Mouse (Mus musculus): ENCODE data around the gene Cpm.
A peak's percentile ranks its signal among the peaks of the same experiment; 100 is the strongest.
"Not testable (repeated sequence)": the region's sequence is repeated elsewhere in the genome, so short reads cannot be mapped to it uniquely, and the experiment has no call there.

Cpm gene

GRCm38 (mm10) chr10:117629169-117629971, at the start of gene Cpm:
Gene Cpm, plus strand, starts transcription at chr10:117629500.
- DNase-seq (ENCODE audit: low spot score), result peak; percentile 60

DNA sequence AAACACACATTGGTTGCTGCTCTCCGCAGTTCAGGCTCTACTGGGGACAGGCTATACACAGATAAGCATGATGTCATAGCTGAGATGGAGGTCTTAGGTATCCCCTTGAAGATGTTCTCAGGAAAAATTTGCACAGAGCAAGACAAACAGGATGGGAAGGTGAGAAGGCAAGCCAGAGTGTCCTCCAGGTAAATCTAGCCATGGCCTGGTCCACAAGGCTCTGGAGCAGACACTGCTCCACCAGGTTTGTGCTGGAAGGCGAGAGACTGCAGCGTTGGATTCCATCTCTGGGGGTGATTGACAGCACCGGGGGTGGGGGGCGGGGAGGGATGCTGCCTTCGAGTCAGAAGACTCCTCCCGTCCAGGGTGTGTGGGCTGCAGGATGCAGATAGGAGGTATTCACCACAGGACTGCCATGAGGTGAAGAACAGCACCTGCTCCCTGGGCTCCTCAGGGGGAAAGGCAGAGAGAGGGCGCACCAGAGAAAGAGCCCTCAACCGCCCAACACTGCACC, 49.5 kb upstream of the Cpm start:
- DNase-seq (ENCODE audit: low spot score), result no peak

DNA sequence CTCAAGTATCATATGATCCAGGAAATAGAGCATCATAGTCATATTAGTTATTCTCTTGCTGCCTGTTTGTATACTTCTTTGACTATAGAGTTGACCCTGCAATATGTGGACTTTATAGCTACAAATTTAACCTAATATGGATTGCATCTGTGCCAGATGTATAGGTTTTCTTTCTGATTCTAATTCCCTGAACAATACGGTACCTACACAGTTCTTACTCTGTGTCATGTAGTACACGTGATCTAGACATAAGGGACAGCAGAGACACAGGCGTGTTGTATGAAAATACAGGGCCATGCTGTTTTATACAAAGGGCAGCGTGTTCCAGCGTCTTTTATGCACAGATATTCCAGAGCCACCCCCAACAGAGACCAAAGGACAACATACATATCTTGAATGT, 48.9 kb upstream of the Cpm start:
- DNase-seq (ENCODE audit: low spot score), result no peak

DNA sequence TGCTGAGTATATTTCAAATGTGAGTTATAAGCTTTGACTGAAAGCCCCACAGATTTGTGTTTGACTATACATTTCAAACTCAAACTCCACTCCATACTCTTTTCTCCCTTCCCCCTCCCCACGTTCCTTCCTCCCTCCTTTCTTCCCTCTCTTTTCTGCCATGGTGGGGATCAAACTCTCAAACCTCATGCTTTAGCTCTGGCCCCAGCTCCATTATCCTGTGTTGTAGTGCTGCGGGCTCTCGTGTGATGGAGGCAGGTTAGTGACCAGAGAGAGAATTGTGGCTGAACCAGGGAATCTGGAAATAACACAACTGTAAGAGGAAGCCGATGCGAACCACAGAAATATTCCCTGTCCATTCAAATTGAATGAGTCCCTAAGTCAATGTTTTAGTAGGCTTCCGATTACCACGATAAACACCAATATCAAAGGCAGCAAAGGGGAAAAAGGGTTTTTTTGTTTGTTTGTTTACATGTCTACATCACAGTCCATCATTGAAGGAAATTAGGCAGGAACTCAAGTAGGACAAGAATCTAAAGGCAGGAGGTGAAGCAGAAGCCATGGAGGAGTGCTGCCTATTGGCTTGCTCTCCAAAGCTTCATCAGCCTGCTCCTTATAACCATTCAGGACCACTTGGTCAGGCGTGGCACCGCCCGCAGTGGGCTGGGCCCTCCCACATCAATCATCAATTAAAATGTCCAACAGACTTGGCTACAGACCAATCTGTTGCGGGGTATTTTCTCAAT, 48.1 kb upstream of the Cpm start:
- DNase-seq (ENCODE audit: low spot score), result no peak

DNA sequence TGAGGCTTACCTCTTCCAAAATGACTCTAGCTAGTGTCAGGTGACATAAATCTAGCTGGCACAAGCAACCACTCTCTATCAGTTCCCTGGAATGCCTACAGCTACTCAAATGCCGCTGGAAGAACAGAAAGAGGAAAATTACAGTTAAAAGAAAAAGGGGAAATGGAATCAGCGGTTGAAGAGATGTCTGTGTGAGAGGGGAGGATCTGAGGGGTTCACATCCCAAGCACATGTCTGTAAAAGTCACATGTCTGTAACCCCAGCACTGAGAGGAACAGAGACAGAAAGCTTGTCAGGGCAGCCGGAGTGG, 47.6 kb upstream of the Cpm start:
- no peak for DNase-seq (ENCODE audit: low spot score)

DNA sequence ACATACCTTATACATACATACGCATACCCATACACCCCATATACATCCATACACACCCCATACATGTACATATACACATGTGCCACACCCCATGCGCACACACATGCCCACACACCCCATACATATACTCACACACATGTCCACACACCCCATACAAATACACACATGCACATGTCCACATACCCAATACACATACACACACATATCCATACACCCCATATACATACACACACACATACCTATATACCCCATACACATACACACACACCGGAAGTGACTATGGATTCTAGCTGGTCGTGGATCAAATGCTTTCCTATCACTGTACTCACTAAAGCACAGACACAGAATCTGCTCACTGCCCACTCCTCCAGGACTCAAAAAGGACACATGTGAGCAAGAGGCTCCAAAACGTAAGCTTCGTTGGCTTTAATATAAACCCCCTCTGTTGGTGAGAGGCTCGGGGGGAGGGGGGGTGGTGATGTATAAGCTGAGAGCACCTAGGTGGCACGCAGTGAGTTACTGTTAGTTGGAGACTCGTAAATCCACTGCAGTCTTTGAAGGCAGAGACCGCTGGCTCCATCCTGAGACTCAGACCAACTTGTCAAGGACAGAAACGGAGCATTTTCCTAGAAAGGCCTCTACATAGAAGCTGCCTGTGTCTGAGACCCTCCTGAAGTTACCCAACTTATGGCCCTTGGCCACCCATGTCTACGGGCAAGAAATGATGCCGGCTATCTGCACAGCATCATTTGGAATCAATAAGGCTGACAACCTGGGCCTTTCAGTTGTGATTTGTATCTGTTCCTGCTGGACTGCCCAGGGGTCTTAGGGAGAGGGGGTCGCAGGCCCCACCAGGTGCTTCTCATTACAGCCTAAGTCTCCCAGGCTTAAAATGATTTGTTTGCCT, 45.9 kb upstream of the Cpm start:
- no peak for DNase-seq (ENCODE audit: low spot score)

DNA sequence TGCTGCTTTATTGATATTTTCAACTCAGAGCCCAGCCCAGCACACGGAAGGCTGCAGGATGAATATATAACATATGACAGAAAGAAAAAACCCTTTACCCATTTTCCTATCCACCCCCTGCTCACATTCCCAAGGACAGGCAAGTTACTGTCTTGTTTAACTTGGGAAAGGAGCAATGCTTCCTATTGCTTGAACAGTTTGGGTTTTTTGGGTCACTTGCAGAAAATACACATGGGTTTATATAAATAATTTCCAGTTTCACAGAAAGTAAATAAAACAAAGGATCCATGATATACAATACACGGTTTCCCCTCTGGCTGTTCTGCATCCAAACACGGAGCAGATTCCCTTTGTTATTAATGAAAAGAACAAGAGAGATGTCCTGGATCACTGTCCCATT, 45.2 kb upstream of the Cpm start:
- DNase-seq (ENCODE audit: low spot score), result no peak

DNA sequence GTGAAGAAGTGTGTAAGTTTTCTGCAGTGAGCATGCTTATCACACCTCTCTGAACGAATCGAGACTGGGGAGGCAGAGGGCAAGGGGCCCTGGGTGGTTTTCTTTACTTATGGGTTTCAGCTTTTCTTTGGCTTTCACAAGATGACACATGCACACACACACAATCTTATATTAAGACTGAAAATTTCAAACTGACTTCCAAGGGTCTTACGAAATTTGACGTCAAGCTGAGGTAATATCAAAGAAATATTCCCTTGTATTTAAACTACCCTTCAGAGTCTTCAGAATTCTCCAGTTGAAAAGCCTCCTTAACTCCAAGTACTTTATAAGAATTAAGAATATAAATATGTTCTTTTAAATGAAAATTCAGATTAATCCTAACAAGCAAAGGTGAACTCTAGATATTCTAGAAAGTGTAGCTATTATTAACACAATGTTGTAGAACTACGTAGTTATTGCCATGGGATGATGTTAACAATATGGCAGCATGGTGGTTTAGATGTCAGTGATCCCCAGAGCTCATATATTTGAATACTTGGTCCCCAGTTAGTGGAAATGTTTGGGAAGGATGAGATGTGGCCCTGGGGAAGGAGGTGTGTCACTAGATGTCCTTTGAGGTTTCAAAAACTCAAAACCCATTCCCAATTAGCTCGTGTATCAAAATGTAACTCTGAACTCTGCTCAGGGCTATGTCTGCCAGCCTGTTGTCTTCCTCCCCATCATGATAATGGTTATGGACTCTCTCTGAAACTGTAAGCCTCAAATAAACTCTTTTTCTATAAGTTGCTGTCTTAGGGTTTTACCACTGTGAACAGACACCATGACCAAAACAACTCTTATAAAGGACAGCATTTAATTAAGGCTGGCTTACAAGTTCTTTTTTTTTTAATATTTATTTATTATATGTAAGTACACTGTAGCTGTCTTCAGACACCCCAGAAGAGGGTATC, 44.5 kb upstream of the Cpm start:
- no peak for DNase-seq (ENCODE audit: low spot score)

- no peak for DNase-seq (ENCODE audit: low spot score)
Observed at GRCm38 (mm10) chr10:117585600-117586299, 43.5 kb upstream of the Cpm start.

- no peak for DNase-seq (ENCODE audit: low spot score)
Observed at GRCm38 (mm10) chr10:117586859-117587258, 42.4 kb upstream of the Cpm start.

DNA sequence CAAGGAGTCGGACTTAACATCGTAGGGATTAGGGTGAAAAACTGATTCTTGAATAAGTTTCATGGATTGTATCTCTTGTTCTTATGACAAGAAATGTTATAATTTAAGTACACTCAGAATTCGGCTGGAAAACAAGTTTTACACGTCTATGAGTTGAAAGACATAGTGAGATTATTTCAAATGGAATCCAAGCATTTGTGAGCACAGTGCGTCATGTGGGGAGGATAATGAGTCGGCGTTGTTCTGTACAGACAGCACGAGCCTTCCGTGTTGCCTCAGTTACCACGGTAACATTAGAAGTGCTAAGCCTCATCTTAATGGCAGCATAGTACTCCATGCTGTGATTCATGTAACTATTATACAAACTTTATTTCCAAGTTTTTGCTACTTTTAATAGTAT, 42.0 kb upstream of the Cpm start:
- DNase-seq (ENCODE audit: low spot score), result no peak

- not testable (repeated sequence) for DNase-seq (ENCODE audit: low spot score)
Observed at GRCm38 (mm10) chr10:117588416-117589143, 40.7 kb upstream of the Cpm start.

GRCm38 (mm10) chr10:117589144-117589940, 40.0 kb upstream of the Cpm start:
- no peak for DNase-seq (ENCODE audit: low spot score)

GRCm38 (mm10) chr10:117590331-117591301, 38.7 kb upstream of the Cpm start:
- DNase-seq (ENCODE audit: low spot score), result no peak

DNA sequence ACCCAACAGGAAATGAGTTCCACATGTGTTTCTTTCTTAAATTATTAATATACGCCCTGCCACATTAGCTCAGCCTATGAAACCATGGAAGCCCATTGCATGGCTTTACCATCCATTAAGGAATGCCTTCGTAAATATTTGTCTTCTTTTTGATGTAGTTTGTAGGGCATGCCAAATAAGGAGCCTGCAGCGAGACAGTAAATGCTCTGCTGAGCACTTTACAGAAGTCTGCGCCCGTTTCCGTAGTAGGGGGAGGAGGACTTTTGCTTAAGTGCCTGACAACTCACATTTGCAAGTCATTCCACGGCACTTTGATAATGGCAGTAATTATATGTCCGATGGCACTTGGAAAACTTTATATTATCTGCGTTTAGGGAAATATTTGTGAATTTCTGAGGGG, 37.5 kb upstream of the Cpm start:
- DNase-seq (ENCODE audit: low spot score), result no peak

- DNase-seq (ENCODE audit: low spot score), result no peak
Observed at GRCm38 (mm10) chr10:117592306-117593040, 36.8 kb upstream of the Cpm start.

- DNase-seq (ENCODE audit: low spot score), result no peak
Observed at GRCm38 (mm10) chr10:117593041-117593570, 36.2 kb upstream of the Cpm start.
